Mouse (Mus musculus): ENCODE measurements around the gene Rnf5.

GRCm38 (mm10) chr17:34559116-34559515 lies 44.4 kb downstream of the Rnf5 start:
- TF ChIP-seq CTCF (IDR thresholded peaks at IDR 0.05; ENCODE audit: borderline replicate concordance, insufficient read depth, low read length) (no peak), POLR2A (IDR thresholded peaks at IDR 0.05; ENCODE audit: low read depth, low read length) (no peak)

All from embryonic fibroblast, embryonic 13.5 days (primary cell).